Mouse (Mus musculus): Measurements from ENCODE around the gene AF067061. TPM values are rescaled to one million over a fixed set of nuclear protein-coding genes. Genes with fewer than 3 reads are reported as not detected.

The AF067061 gene
- polyA plus RNA-seq, 1 experiment from 2014 or later = not detected

DNA sequence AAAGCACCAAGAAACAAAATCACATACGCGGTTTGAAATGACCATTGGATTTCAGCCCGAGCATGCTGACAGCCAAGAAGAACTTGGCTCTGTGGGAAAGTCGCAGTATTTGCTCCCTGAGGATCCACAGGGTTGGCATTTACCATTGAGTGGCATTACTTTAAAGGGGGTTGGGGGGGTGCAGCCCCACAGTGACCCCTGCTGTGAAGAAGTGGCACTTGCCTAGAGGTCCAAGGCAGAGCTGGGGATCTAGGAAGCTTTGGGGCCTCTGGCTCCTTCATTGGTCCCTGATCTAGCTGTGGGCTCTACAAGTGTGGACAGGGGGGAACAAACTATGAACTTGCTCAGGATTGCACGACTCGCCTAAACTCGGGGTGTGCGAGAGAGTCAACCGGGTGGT is 15.9 kb downstream of the AF067061 start:
- H3K27me3 ChIP-seq = no peaks in the 10 kb centered on the region
- WGBS = 92% methylated on average over 9 of the region's 9 CpGs
- H3K27ac ChIP-seq = no peak overlapping the region
- H3K9me3 ChIP-seq (replicated peaks) = no peaks in the 10 kb centered on the region
- H3K4me3 ChIP-seq (replicated peaks) = no peak overlapping the region
- ATAC-seq (replicated peaks; ENCODE audit: low FRiP score) = no peak
- no peak overlapping the region for H3K4me2 ChIP-seq
- no peak overlapping the region for H3K9ac ChIP-seq
- no peaks in the 10 kb centered on the region for H3K4me1 ChIP-seq
- H3K36me3 ChIP-seq = no peaks in the 10 kb centered on the region

DNA sequence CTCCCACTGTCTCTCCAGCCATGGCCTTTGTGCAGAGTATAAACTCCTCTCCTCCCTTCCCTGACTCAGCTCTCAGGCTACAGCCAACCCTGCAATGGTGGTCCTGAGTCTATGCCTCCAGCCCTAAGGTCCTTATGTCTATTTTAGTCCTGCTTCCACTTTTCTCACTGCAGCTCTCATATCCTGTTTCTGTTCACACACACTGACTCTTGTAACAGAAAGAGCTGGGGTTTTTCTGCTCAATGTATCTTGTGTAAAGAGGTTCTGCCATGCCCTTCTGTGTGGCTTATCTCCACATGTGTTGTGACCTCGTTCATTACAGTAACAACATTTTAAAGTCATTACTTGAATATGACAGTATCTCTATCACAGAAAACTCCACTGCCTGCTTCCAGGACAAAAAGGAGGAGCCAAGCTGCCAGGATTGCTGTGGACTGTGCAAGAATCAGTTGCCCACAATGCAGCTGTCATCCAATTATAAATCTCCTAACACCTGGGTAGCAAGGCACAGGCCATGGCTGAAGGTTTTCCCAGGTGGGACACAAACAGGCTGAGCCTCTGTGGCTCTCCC is 36.5 kb downstream of the AF067061 start:
- ATAC-seq (replicated peaks; ENCODE audit: low FRiP score) = no peak
- H3K4me2 ChIP-seq = no peak overlapping the region
- no peaks in the 10 kb centered on the region for H3K27me3 ChIP-seq
- H3K4me3 ChIP-seq (replicated peaks) = no peak overlapping the region
- no peaks in the 10 kb centered on the region for H3K36me3 ChIP-seq
- no peaks in the 10 kb centered on the region for H3K9me3 ChIP-seq (replicated peaks)
- no peak overlapping the region for H3K9ac ChIP-seq
- H3K4me1 ChIP-seq = no peaks in the 10 kb centered on the region
- no peak overlapping the region for H3K27ac ChIP-seq
- WGBS = 74% methylated on average over 1 of the region's 1 CpGs

DNA sequence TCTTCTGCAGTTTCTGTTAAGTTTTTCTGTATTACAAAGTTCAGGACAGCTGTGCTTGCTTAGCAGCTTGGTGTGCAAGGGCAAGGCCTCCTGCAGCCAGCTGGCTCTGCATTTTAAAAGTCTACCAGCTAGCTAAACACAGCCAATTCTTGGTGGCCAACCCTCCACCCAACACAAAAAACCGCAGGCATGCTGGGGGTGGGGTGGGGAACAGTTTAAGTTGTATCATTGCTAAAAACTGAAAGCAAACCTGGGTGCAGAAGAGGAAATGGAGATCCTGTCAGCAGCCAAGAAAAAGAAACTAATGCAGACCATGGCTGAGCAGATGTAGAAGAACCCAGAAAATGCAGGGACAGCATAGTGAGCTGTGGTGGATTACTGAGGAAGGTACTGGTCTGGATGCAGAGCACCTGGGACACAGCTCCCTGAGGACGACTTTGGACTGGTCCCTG is 37.1 kb downstream of the AF067061 start, which contains the start of gene BC147527:
BC147527 (plus strand) TSS at position 402 of the 452 bp plus-strand sequence.
- no peak within 1 kb of the TSS for H3K4me3 ChIP-seq (replicated peaks)
- H3K9ac ChIP-seq = no peak within 1 kb of the TSS
- no peaks in the 10 kb centered on the region for H3K36me3 ChIP-seq
- no peaks in the 10 kb centered on the region for H3K27me3 ChIP-seq
- ATAC-seq (replicated peaks; ENCODE audit: low FRiP score) = no peak
- WGBS = 35% methylated on average over 2 of the region's 2 CpGs
- H3K4me2 ChIP-seq = no peak within 1 kb of the TSS
- no peak within 1 kb of the TSS for H3K27ac ChIP-seq
- no peaks in the 10 kb centered on the region for H3K4me1 ChIP-seq
- no peaks in the 10 kb centered on the region for H3K9me3 ChIP-seq (replicated peaks)

DNA sequence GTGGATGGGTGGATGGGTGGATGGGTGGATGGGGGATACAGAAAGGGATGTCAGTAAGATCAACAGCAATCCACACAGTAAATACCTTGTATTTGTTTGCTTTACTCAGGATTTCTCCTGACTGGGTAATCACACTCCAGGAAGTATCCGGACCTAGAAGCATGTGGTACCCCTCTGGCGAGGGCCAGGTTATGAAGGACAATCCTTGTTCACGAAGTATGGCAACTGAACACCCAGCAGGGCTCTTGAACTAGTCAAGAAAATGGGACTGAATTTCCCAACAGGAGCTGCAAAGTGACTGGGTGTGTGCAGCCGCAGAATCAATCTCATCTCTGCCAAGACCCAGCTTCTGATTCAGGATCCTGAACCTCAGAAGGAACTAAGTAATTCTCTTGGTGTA is 37.9 kb downstream of the AF067061 start:
- no peaks in the 10 kb centered on the region for H3K36me3 ChIP-seq
- no peaks in the 10 kb centered on the region for H3K4me1 ChIP-seq
- no peak overlapping the region for H3K4me2 ChIP-seq
- 87% methylated on average over 4 of the region's 4 CpGs for WGBS
- no peak overlapping the region for H3K27ac ChIP-seq
- no peak overlapping the region for H3K4me3 ChIP-seq (replicated peaks)
- H3K27me3 ChIP-seq = no peaks in the 10 kb centered on the region
- no peaks in the 10 kb centered on the region for H3K9me3 ChIP-seq (replicated peaks)
- no peak overlapping the region for H3K9ac ChIP-seq
- no peak for ATAC-seq (replicated peaks; ENCODE audit: low FRiP score)

DNA sequence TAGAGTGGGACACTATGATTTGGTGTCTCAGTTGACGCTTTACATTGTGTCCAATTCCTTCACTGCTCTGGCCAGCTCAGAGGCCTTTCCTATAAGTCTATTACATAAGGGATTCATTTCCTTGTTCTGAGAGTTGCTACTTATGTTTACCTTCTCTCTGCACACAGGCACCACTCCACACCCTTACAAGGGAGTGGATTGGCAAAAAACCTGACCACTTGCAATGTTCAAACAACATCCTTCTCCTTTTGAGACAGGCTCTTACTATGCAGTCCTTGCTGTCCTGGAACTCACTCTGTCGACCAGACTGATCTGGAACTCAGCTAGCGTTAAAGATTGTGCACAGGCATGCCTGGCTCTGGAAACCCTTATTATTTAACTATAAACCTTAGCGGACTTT is 47.8 kb downstream of the AF067061 start:
- 74% methylated on average over 4 of the region's 4 CpGs for WGBS
- no peak for ATAC-seq (replicated peaks; ENCODE audit: low FRiP score)

DNA sequence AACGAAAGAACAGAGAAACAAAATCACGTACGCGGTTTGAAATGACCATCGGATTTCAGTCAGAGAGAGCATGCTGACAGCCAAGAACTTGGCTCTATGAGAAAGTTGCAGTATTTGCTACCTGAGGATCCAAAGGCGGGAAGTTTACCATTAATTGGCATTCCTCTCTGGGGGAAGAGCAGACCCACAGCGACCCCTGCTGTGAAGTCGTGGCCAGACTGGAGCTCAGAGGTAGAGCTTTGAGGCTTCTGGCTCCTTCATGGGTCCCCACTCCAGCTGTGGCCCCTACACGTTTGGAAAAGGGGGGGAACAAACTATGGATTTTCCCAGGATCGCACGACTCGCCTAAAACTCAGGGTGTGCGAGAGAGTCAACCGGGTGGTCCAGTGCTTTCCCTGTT is 50.7 kb downstream of the AF067061 start:
- Histone ChIP-seq H3K4me3 (replicated peaks) (no peak overlapping the region), H3K27ac (no peak overlapping the region), H3K4me2 (no peak overlapping the region), H3K27me3 (no peaks in the 10 kb centered on the region), H3K4me1 (no peaks in the 10 kb centered on the region), H3K36me3 (no peaks in the 10 kb centered on the region), H3K9me3 (replicated peaks) (no peaks in the 10 kb centered on the region), H3K9ac (no peak overlapping the region)
- no peak for ATAC-seq (replicated peaks; ENCODE audit: low FRiP score)
- WGBS = 44% methylated on average over 14 of the region's 14 CpGs

More for the DNA sequence above, 47.8 kb downstream of the AF067061 start:
- H3K27me3 ChIP-seq = no peaks in the 10 kb centered on the region
- no peaks in the 10 kb centered on the region for H3K4me1 ChIP-seq
- no peak overlapping the region for H3K27ac ChIP-seq
- no peaks in the 10 kb centered on the region for H3K9me3 ChIP-seq (replicated peaks)
- H3K36me3 ChIP-seq = no peaks in the 10 kb centered on the region
- no peak overlapping the region for H3K9ac ChIP-seq
- no peak overlapping the region for H3K4me2 ChIP-seq
- no peak overlapping the region for H3K4me3 ChIP-seq (replicated peaks)

Other genes with a start within 250 kb of the AF067061 start
- gene Gm36079, start 236.1 kb upstream of the AF067061 start, polyA plus RNA-seq (2015; fragmentation: Nextera tagmentation; extraction: Ambion mirVana) = not detected in 2 replicates
- 0.12 TPM in 1 of 2 replicates, not detected in the other for gene Gm21188, start 210.9 kb upstream of the AF067061 start, polyA plus RNA-seq (2015; fragmentation: Nextera tagmentation; extraction: Ambion mirVana)
- gene Gm20767, start 122.9 kb upstream of the AF067061 start, polyA plus RNA-seq (2015; fragmentation: Nextera tagmentation; extraction: Ambion mirVana) = not detected in 2 replicates
- gene Gm21818, start 90.7 kb upstream of the AF067061 start, polyA plus RNA-seq (2015; fragmentation: Nextera tagmentation; extraction: Ambion mirVana) = not detected in 2 replicates
- gene Gm21762, start 47.2 kb upstream of the AF067061 start, polyA plus RNA-seq (2015; fragmentation: Nextera tagmentation; extraction: Ambion mirVana) = not detected in 2 replicates
- gene Gm21731, start 24.0 kb upstream of the AF067061 start, polyA plus RNA-seq (2015; fragmentation: Nextera tagmentation; extraction: Ambion mirVana) = not detected in 2 replicates
- gene BC147527, start 37.3 kb downstream of the AF067061 start, polyA plus RNA-seq (2015; fragmentation: Nextera tagmentation; extraction: Ambion mirVana) = 0.21 and 0.38 TPM in 2 replicates
- not detected in 2 replicates for gene Tcstv3, start 53.8 kb downstream of the AF067061 start, polyA plus RNA-seq (2015; fragmentation: Nextera tagmentation; extraction: Ambion mirVana)

All from kidney, embryonic 15.5 days (tissue).